Mouse (Mus musculus): ENCODE results near the gene Trim17. TPM values are rescaled to one million over a fixed set of nuclear protein-coding genes. Genes with fewer than 3 reads are reported as not detected.

Gene Trim17
- total and polyA plus RNA-seq, 3 experiments = 0.11 to 0.12 TPM; not detected in 1

DNA sequence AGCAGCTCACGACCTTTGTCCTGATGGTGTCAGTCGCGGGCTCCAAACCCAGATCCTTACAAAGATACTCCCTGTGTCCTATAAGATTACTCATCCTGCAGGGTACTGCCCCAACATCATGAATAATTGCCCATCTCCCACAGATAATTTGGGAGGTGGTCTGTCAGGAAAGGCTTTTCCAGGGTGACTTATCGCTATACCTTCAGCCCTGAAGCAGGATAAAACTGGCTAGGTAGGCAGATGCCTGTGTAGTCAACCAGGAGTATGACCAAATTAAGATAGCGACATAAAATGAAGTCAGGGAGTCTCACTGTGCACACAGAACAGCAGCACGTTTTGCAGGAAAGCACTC is 15.4 kb upstream of the Trim17 start:
- Histone ChIP-seq H3K4me3 (ENCODE audit: low read depth, low read length) (peak overlapping the region; percentile 99), H3K36me3 (replicated peaks) (peaks cover 33% of the 10 kb centered on the region), H3K27me3 (ENCODE audit: insufficient read depth, low read length) (peaks cover 22% of the 10 kb centered on the region), H3K9me3 (replicated peaks) (0 out of 2 replicates have a peak, but pooled peaks cover 3% of the 10 kb centered on the region), H3K4me1 (ENCODE audit: insufficient read depth, low read depth, low read length) (peaks cover 30% of the 10 kb centered on the region)
- DNase-seq (ENCODE audit: low spot score) (no peak), ATAC-seq (ENCODE audit: extremely low read depth, insufficient number of reproducible peaks, low FRiP score, poor library complexity, severe bottlenecking) (no peak)
- TF ChIP-seq CTCF (IDR thresholded peaks at IDR 0.05; ENCODE audit: low read depth, low read length) = no peak
- TF ChIP-seq GATA1 (IDR thresholded peaks at IDR 0.05; ENCODE audit: borderline replicate concordance, low read length) = no peak
- TF ChIP-seq GATA2 (IDR thresholded peaks at IDR 0.05; ENCODE audit: borderline replicate concordance, low read depth, low read length) = no peak
- TF ChIP-seq TAL1 (conservative IDR thresholded peaks at IDR 0.05; ENCODE audit: low read depth, low read length) = no peak
- no peak for TF ChIP-seq POLR2AphosphoS5 (IDR thresholded peaks at IDR 0.05; ENCODE audit: insufficient replicate concordance, low read depth, low read length)

DNA sequence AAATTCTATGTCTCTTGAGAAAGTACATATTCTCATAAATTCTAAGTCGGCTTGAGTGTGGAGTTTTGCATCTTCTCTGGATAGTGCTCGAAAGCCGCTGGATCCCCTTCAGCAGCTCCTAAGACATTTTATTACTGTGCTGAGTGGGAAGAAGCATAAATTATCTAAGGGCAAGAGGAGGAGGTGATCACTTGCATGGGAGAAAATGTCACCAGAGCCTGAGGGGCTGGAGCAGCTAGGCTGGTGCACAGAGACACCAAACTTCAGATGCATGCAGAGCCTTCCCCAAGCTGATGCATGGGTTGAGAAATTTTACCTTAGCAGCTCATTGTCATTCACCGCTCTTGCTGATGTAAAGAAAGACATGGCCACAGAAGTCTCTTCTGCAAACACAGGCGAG is 10.3 kb upstream of the Trim17 start:
- Histone ChIP-seq H3K36me3 (replicated peaks) (no peaks in the 10 kb centered on the region), H3K27me3 (ENCODE audit: insufficient read depth, low read length) (peaks cover 62% of the 10 kb centered on the region), H3K4me3 (ENCODE audit: low read depth, low read length) (no peak overlapping the region), H3K4me1 (ENCODE audit: insufficient read depth, low read depth, low read length) (peaks cover 6% of the 10 kb centered on the region), H3K9me3 (replicated peaks) (0 out of 2 replicates have a peak, but pooled peaks cover 3% of the 10 kb centered on the region)
- no peak for ATAC-seq (ENCODE audit: extremely low read depth, insufficient number of reproducible peaks, low FRiP score, poor library complexity, severe bottlenecking)
- TF ChIP-seq GATA2 (IDR thresholded peaks at IDR 0.05; ENCODE audit: borderline replicate concordance, low read depth, low read length) (no peak), CTCF (IDR thresholded peaks at IDR 0.05; ENCODE audit: low read depth, low read length) (no peak), TAL1 (conservative IDR thresholded peaks at IDR 0.05; ENCODE audit: low read depth, low read length) (no peak), GATA1 (IDR thresholded peaks at IDR 0.05; ENCODE audit: borderline replicate concordance, low read length) (no peak), POLR2AphosphoS5 (IDR thresholded peaks at IDR 0.05; ENCODE audit: insufficient replicate concordance, low read depth, low read length) (no peak)
- DNase-seq (ENCODE audit: low spot score) = no peak

DNA sequence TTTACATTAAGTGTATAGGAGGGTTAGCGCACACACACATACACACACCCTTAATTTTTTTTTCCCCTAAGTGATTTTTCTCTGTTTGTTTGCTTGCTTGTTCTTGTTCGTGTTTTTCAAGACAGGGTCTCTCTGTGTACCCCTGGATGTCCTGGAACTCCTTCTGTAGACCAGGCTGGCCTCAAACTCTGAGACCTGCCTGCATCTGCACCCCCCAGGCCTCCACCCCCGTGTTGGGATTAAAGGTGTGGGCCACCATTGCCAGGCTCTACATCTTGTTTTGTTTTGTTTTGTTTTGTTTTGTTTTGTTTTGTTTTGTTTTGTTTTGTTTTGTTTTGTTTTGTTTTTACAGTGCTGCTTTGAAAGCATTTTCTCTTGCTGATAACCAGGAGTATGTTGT is 7.2 kb upstream of the Trim17 start:
- Histone ChIP-seq H3K27me3 (ENCODE audit: insufficient read depth, low read length) (peaks cover 77% of the 10 kb centered on the region), H3K4me1 (ENCODE audit: insufficient read depth, low read depth, low read length) (peaks cover 5% of the 10 kb centered on the region), H3K4me3 (ENCODE audit: low read depth, low read length) (no peak overlapping the region), H3K9me3 (replicated peaks) (no peaks in the 10 kb centered on the region), H3K36me3 (replicated peaks) (no peaks in the 10 kb centered on the region)
- DNase-seq (ENCODE audit: low spot score) (no peak), ATAC-seq (ENCODE audit: extremely low read depth, insufficient number of reproducible peaks, low FRiP score, poor library complexity, severe bottlenecking) (no peak)
- TF ChIP-seq POLR2AphosphoS5 (IDR thresholded peaks at IDR 0.05; ENCODE audit: insufficient replicate concordance, low read depth, low read length) (no peak), GATA1 (IDR thresholded peaks at IDR 0.05; ENCODE audit: borderline replicate concordance, low read length) (no peak), CTCF (IDR thresholded peaks at IDR 0.05; ENCODE audit: low read depth, low read length) (no peak), GATA2 (IDR thresholded peaks at IDR 0.05; ENCODE audit: borderline replicate concordance, low read depth, low read length) (no peak), TAL1 (conservative IDR thresholded peaks at IDR 0.05; ENCODE audit: low read depth, low read length) (no peak)

DNA sequence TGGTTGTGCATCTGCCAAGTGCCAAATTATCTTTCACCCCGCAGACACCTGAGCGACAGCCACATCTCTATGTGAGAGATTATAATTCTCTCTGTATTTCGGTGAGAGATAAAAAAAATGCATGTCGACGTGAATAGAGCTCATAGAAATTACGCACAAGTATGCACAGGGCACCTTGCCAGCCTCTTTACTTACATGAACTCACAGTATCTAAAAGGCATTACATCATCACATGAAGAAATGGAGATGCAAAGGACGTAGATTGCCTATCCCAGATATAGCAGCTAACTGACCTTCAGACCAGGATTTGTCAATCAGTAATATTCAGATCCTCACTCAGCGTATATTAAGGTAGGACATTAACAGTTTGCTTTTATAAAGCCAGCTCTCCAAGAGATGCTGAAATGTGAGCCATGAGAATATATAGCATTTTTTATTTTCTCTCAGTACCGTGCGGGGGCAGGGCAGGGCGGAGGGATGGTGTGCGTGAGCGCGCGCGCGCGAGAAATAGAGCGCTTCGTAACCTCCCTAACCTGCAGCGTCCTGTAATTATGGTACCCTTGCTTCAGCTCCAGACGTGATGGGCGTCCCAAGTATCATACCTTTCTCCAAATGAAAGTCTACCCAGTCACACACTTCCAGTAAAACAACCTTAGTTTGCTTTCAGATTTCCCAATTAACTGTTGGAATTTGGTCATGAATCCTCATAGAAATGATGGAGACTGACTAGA is 6.5 kb upstream of the Trim17 start:
- DNase-seq (ENCODE audit: low spot score) = no peak
- H3K4me3 ChIP-seq (ENCODE audit: low read depth, low read length) = no peak overlapping the region
- H3K4me1 ChIP-seq (ENCODE audit: insufficient read depth, low read depth, low read length) = peaks cover 5% of the 10 kb centered on the region
- H3K9me3 ChIP-seq (replicated peaks) = no peaks in the 10 kb centered on the region
- H3K36me3 ChIP-seq (replicated peaks) = no peaks in the 10 kb centered on the region
- TF ChIP-seq TAL1 (conservative IDR thresholded peaks at IDR 0.05; ENCODE audit: low read depth, low read length) (no peak), CTCF (IDR thresholded peaks at IDR 0.05; ENCODE audit: low read depth, low read length) (no peak), GATA2 (IDR thresholded peaks at IDR 0.05; ENCODE audit: borderline replicate concordance, low read depth, low read length) (no peak), POLR2AphosphoS5 (IDR thresholded peaks at IDR 0.05; ENCODE audit: insufficient replicate concordance, low read depth, low read length) (no peak), GATA1 (IDR thresholded peaks at IDR 0.05; ENCODE audit: borderline replicate concordance, low read length) (no peak)
- H3K27me3 ChIP-seq (ENCODE audit: insufficient read depth, low read length) = peaks cover 70% of the 10 kb centered on the region
- ATAC-seq (ENCODE audit: extremely low read depth, insufficient number of reproducible peaks, low FRiP score, poor library complexity, severe bottlenecking) = no peak

DNA sequence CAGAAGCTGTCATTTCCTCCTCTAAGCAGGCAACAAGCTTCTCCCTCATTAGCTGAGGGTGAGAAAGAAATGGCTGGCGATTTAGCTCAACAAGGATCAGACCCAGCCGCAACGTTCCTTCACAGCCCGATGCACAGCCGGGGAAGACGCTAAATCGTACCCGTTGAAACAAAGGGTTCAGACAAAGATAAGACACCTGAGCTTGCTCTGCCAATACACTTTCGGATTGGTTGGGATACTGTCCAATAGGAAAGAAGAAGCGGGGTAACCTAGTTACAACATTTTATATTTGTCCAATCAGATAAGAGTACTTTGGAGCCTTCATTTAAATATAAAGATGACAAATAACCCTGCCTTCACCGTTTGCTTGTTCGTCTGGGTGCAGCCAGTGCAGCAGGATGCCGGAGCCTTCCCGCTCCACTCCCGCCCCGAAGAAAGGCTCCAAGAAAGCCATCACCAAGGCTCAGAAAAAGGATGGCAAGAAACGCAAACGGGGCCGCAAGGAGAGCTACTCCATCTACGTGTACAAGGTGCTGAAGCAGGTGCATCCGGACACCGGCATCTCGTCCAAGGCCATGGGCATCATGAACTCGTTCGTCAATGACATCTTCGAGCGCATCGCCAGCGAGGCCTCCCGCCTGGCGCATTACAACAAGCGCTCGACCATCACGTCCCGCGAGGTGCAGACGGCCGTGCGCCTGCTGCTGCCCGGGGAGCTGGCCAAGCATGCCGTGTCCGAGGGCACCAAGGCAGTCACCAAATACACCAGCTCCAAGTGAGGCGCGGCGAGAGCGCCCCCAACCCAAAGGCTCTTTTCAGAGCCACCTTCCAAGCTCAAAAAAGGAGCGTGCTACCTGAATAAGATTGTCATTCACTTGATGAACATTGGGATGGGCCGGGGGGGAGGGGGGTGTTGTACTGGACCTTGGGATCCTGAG is 5.7 kb upstream of the Trim17 start, which contains the start of gene Hist3h2ba:
Gene Hist3h2ba, plus strand, starts transcription at position 379 of the 938 bp plus-strand sequence.
- H3K9me3 ChIP-seq (replicated peaks) = no peaks in the 10 kb centered on the region
- TF ChIP-seq GATA2 (IDR thresholded peaks at IDR 0.05; ENCODE audit: borderline replicate concordance, low read depth, low read length) (no peak), POLR2AphosphoS5 (IDR thresholded peaks at IDR 0.05; ENCODE audit: insufficient replicate concordance, low read depth, low read length) (no peak), CTCF (IDR thresholded peaks at IDR 0.05; ENCODE audit: low read depth, low read length) (no peak), TAL1 (conservative IDR thresholded peaks at IDR 0.05; ENCODE audit: low read depth, low read length) (no peak), GATA1 (IDR thresholded peaks at IDR 0.05; ENCODE audit: borderline replicate concordance, low read length) (no peak)
- DNase-seq (ENCODE audit: low spot score) (no peak), ATAC-seq (ENCODE audit: extremely low read depth, insufficient number of reproducible peaks, low FRiP score, poor library complexity, severe bottlenecking) (no peak; the same call in 1 of the 2 replicates)
- H3K36me3 ChIP-seq (replicated peaks) = no peaks in the 10 kb centered on the region
- peaks cover 10% of the 10 kb centered on the region for H3K4me1 ChIP-seq (ENCODE audit: insufficient read depth, low read depth, low read length)
- peak within 1 kb of the TSS; percentile 68 for H3K4me3 ChIP-seq (ENCODE audit: low read depth, low read length)
- H3K27me3 ChIP-seq (ENCODE audit: insufficient read depth, low read length) = peaks cover 62% of the 10 kb centered on the region
